Comparison of ENCODE assay signal across 13 mouse cellular contexts in the genomic region with DNA sequence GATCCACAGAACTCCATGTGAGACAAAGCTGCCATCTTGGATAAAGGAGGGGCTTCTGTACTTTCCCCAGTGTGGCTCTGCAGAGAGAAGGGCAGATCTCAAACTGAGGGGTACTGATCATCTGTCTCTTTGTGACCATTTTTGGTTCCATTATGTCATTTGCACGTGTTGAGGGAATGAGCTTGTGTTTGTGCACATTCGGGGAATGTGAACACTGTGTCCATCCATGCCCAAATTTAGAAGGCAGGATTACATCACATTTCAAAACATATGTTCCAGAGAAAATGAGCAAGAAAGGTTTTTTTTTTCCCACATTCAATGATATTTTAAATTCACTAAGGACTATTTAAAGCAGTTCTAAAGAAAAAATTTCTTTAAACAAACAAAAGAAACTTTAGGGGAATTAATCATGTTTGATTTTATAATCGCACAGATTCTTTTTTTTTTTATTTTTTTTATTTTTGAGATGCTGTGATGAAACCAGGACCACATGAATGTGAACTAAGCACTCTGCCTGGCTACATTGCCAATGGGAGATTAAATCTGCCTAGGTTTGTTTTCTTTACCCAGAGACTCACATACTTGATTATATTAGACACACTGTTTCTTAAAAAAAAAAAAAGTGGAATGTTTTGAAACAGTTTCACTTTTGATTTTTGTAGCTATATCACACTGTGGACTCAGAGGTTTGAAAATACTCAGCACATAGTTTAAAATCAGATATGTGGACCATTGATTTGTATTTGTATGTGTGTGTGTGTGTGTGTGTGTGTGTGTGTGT.
"Had no signal": no experiment of that assay in that cellular context is flagged by ENCODE, and none has a peak within 500 bp of the region (broad histone marks: within the 10 kb centered on the region; RNA-seq: fewer than 3 reads in every experiment).

No protein-coding gene starts in this region.

- H3K4me2 ChIP-seq: limb, embryonic 15.5 days; liver, embryonic 12.5 days; lung, embryonic 15.5 days; midbrain, embryonic 13.5 days; neural tube, embryonic 15.5 days had no signal

- H3K36me3 ChIP-seq: limb, embryonic 15.5 days; liver, embryonic 12.5 days; lung, embryonic 15.5 days; midbrain, embryonic 13.5 days; neural tube, embryonic 15.5 days had no signal

- H3K27me3 ChIP-seq: limb, embryonic 15.5 days; liver, embryonic 12.5 days; lung, embryonic 15.5 days; midbrain, embryonic 13.5 days; neural tube, embryonic 15.5 days had no signal

- H3K4me3 ChIP-seq: limb, embryonic 15.5 days; liver, embryonic 12.5 days; lung, embryonic 15.5 days; midbrain, embryonic 13.5 days; neural tube, embryonic 15.5 days had no signal

- H3K27ac ChIP-seq: kidney, postnatal 0 days; limb, embryonic 15.5 days; liver, embryonic 12.5 days; lung, embryonic 15.5 days; neural tube, embryonic 15.5 days had no signal

- H3K4me1 ChIP-seq: lung, embryonic 15.5 days had no signal

- H3K9me3 ChIP-seq: limb, embryonic 15.5 days; liver, embryonic 12.5 days; lung, embryonic 15.5 days; midbrain, embryonic 13.5 days; neural tube, embryonic 15.5 days had no signal

- DNase-seq: kidney, postnatal 36 days; layer of hippocampus, adult 9-11 months; layer of hippocampus, postnatal 36 days; right cerebral cortex, adult 18-20 months; right cerebral cortex, postnatal 25 days; thymus, adult 2 months; thymus, postnatal 36 days had no signal
